Mouse (Mus musculus) urinary bladder, postnatal 14 days (tissue): ENCODE measurements around the gene Sec22b.

Source experiments
- DNase-seq: peaks from one replicate; pipeline ENCODE4 v3.0.0; 2021; ENCODE audit warnings: low spot score

Sec22b gene

DNA sequence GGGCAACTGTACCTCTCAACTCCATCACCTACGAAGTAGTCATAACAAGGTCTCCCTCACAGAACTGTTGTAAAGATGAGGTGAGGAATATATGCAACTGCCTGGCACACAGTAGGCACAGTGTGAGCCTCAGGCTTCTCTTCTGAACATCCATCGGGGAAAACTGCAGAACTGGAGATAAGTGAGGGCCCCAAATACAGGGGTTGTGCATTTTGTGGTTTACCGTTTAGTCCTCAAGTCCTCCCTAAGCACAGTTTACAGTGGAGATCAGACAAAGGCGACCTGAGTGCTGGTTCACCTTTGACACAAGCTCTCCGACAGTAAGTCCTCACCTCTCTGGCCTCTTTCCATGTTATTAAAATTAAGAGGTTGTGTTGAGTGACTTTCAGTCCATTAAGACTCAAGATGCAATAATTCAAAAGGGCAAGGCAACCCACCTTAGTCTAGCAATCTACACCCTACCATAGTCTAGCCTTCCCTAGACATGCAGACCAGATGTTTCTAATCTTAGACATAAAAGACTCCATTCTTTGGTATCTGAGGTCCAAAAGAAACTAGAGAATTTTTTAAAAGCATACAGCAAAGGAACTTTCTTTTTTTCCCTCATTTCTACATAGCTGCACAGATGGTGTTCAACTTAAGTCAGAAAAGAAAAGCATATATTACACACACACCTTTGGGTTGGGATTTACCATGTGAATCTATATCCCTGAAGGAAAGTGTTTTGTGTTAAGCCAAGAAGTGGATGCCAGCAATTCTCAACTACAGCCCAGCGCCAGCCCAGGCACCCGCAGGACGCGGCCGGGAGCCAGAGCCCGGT, 40.7 kb downstream of the Sec22b start:
- DNase-seq: no peak

DNA sequence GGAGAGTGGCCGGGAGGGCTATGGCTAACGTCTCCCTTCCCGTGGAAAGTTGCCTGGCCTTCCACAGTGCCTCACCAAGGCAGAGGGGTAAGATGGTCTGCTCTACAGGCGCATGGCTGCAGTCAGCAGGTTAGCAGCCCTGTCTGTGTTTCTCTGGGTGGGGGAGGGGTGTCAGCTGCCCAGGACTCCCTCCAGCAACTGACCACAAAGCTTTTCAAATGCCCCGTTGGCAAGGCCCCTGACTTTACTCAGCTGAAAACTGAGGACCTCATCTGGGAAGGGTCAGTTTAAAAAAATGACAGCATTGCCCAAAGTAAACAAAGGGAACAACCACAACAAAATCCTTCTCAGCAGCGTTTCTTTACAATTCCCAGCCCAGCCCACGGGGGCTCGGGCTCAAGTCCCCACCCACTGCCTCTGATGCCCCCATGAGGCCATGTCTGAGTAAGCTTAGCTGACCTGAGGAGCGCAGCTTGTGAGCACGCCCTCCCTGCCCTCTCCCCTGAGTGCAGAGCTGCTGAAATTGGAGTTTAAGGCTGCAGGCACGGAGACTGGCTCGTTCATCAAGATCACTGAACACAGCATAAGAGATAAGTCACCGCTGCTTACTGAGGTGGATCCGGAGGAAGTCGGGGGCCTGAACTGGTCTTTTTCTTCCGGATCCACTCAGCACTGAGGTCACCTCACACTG, 41.4 kb downstream of the Sec22b start:
- DNase-seq: no peak

DNA sequence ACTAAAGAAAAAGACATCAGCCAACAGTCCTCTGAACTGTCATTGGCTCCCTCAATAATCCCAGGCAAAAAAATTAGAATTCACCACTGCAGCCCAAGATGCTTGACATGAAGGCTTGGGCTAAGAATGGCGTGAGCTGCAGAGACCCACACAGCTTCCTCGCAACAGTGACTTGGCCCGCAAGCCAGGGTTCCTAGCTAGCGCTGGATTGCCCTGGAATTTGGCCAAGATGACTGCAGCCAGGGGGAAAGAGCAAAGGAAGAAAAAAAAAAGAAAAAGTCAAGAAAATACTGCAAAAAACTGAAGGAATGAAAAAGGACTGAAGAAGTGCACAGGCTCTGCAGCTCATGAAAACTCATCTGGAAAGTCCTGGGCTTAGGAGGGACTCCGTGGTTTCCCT, 43.5 kb downstream of the Sec22b start:
- DNase-seq: peak; percentile 36

DNA sequence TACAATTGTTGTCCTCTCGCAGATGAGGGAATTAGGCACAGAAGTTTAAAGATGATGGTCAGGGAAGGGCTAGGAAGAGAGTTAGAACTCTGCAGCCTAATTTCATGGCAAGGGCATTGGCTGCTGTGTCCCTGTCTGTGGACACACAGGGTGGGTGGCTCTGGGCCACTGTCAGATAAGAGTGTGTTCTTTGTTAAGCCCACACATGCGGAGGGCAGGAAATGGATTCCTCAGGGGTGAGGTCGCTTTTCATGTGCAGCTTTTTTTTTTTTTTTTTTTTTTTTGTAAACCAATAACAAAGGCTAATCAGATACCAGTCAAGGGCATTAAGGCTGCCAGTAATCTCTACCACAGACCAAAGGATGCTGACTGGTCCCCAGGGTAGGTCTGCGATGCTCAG, 45.4 kb downstream of the Sec22b start:
- DNase-seq: no peak

DNA sequence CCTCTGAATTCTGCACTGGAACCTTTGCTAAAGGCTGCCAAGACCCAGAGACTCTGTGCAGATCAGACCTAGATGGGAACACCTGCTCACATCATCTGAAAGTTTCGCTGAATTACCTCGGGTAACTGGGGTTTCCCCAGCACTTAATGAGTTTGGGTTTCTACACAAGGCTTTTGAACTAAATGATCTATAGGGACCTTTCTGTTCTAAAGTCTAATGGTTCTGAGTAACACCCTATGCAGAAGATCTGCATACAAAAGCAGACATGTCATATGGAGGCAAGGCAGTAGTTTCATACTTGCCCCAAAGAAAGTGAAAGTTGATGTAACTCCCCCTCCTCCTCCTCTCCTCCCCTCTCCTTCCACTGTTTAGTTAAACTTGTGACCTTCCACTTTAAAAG, 47.5 kb downstream of the Sec22b start:
- DNase-seq: no peak

DNA sequence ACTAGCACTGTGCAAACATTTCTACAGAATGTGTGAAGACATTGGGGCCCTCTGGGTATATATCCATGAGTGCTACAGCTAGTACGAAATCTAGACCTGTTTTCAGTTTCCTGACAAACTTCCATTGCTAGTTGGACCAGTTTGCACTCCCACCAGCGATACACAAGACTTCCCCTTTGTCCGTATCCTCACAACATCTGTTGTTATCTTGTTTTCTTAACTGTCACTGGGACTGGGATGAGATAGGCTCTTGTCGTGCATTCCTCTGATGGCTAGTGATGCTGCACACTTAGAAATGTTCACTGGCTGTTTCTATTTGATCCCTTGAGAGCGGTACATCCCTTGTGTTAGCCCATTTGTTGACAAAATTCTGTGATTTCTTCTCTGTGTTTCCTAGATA, 49.0 kb downstream of the Sec22b start:
- no peak for DNase-seq

DNA sequence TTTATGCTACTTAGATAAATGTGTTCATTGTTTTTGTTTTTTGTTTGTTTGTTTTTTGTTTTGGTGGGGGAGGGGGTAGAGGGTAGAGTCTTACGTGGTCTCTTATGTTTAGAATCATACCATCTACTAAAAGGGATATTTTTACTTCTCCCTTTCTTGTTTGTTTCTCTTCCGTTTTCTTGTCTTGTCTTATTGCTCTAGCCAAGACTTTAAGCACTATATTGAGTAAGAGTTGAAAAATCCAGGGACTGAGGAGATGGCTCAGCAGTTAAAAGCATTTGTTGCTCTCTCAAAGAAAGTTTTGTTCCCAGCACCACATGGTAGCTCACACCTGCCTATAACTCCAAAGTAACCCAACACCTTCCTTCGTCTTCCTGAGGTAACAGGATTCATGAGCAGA, 50.1 kb downstream of the Sec22b start:
- DNase-seq: no peak

DNA sequence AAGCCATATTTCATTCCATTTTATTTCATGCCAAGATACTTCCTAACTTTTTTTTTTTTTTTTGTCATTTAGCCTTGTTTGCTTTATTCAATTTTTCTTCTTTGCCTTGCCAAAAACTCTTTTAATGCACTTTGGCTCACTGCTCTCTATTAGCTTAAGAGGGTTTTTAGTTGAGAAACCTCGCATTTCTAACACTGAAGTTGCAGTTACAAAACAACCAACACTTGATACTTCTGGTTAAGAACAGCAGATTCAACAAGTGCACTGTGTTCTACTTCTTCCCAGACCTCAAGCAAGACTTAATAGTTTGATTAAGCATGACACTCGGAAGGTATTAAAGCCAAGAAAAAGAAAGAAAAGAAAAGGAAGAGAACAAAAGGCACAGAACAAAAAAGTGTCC, 52.2 kb downstream of the Sec22b start:
- no peak for DNase-seq

DNA sequence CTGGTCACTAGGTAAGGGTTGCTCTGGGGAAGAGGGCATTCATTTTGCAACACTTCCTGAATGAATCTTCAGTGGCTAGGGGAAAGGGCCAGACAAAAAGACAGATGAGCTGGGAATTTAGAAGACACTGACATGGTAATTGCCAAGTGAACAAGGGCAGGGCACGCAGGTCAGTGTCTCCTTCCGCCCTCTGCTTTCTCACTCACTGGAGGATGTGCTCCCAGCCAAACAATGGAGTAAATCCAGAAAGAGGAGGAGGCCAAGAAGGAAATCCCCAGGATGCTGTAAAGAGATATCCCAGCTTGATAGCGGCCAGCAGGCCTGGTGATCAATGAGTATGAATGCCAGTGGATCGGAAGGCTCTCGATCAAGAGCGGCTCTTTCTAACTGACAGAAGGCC, 55.3 kb downstream of the Sec22b start:
- DNase-seq: no peak

DNA sequence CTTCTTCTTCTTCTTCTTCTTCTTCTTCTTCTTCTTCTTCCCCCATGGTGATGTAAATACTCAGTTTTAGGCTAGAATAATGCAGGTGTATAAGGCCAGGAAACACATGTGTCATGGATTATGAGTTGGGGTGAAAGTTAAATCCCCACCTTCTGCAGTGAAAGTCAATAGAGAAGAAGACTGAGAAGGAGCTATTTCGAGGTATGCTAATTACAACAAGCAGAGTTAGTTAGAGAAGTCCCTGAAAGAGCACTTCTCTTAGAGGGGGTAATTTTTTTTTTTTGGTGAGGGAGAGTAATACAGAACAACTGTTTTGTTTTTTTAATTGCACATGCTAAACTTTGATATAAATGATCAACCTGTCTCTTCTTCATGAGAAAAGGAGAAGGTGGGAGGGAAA, 55.9 kb downstream of the Sec22b start:
- no peak for DNase-seq

DNA sequence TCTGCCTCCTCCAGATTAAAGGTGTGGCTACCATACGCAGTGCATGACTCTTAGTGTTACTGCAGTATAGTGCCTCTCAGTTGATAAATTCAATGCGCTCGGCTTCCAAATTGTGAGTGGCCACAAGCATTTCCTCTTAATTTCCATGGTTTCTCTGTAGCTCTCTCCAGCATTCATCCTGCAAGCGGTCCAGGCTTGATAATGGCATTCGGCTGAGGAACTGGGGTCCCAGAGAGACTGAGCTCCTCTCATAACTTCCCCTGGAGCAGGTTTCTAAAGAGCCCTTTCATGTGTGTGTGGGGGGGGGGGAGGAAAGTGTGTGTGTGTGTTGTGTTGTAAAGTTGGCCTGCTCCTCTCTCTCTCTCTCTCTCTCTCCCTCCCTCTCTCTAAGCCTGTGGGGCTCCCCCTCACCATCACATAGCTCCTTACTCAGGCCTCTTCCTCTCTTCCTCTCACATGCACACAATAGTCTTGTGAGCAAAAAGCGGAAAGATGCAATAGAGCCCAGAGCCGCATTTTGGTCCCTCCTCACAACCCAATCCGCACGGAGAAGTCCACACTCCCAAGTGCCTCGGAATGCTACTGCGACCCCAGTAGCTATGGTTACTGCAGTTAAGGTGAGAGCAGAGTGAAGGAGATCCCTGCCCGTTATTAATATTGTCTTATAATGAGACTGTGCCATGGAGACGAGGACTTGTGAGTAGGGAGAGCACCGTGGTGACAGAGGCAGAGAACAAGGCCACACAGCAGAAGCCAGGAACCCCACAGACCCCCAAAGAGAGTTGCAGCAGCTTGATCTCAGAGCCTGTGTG, 60.0 kb downstream of the Sec22b start:
- DNase-seq: no peak

DNA sequence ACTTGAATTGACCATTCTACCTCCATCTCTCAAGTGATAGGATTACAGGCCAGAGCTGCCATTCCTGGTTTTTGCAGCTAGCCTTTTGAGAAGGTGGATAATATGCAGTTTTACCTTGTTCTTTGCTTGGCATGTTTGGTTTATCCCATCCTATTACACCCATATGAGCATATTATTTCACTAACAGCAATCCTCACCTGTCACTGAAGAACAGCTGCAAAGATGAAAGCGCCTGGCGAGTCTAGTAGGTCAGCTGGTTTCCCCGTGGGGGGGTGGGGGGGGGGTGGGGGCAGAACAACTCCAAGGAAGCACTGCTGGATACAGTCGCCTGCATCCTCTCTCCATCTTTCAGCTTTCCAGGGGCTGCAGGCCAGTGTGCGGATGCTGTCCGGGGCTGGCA, 61.0 kb downstream of the Sec22b start:
- DNase-seq: no peak

DNA sequence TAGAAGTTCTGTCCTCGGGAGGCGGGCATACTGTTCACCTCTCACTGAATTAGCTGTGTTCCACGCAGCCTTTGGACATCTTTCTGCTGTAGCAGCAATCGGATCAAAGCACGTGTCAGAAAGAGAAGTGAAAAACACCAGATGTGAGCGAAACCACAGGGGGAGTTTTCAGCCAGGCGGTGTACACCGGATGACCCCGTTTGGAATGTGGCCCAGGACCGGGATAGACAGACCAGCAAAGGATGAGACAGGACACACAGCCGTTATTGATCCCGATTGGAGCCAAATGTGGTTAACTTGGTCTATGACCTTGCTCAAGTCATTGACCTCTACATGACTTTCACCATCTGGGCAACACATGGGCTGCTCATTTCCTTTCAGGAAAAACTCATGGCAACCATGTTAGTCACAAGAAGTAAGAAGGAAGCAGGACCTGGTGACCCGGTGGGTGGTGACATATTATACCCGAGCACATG, 63.9 kb downstream of the Sec22b start:
- DNase-seq: peak; percentile 26

DNA sequence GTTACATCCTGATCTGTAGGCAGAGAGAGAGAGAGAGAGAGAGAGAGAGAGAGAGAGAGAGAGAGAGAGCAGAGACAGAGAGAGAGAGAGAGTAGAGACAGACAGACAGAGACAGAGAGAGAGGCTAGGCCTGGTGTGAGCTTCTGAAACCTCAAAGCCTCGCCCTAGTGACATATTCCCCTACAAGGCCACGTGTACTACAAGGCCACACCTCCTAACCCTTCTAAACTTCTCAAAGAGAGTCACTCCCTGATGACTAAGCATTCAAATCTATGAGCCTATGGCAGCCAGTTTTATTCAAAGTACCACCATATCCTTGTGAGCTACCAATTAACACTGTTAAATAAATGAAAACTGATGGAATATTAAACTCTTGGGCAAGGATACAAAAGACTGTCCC, 66.6 kb downstream of the Sec22b start:
- DNase-seq: no peak

DNA sequence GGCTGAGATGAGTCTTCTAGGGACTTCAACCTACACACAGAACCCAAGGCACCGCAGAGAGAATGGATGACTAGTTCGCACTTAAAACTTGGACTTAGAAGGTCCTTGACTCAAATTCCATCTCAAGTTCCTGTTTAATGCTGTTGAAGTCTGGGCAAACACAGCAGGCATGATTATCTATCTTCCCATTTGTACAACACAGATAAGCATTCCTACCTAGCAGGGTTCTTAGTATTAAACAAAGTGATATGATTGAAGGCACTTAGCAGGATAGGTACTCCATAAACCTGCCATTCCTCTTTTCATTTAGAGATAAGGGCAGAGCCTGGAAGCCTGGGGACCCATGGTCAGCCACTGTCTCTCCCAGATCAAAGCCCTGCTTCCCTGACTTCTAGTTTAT, 67.2 kb downstream of the Sec22b start:
- no peak for DNase-seq

DNA sequence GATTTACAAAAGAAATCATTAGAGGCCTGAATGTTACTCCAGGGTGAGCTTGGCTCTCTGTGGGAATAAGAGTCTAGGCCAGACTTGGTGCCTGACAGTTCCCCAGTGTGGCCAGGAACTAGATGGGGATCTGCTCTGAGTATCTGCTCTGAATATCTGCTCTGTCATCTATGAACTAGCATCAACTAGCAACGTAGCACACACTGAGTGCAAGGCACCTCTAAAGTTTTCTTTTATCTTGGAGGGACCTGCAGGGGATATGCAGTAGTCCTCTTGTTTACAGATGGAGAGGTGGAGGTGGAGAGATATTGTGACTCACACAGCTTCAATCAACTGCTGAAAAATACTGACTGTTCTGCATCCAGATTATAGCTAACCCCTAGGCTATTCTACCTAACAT, 68.0 kb downstream of the Sec22b start:
- no peak for DNase-seq

DNA sequence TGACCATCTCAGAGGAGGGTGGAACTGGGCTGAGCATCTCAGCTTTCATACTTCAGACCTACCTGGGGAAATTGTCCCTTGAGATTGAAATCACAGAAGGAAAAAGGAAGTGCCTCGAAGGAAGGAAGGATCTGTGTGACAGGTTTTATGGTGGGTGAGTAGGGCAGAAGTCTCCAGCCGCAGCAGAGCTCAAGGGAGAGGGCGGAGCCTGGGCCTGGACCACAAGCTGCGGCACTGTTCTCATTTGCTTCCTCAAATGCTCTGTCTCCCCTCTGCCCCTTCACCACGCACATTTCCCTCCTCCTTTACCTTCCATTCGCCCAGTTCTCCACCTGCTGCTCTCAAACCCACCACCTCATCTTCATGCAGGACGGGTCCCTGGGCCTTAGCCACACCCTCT, 70.1 kb downstream of the Sec22b start:
- DNase-seq: no peak

DNA sequence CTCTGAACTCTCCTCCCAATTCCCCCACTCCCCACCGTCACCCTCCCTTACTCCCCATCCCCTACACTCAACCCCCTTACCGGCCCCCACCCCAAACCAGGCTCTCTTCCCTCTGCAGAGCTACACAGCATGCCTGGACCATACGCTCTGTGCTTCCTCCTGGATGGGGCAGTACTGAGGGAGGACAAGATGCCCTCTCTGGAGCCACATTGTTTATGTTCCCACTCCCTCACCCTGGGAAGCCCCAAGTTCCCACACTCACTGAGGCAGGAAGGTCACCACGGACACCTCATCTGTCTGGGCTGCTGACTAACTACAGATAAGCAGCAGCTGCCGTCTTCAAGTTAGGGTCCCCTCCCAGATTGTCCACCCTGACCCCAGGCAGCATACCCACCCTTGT, 71.2 kb downstream of the Sec22b start:
- DNase-seq: no peak

DNA sequence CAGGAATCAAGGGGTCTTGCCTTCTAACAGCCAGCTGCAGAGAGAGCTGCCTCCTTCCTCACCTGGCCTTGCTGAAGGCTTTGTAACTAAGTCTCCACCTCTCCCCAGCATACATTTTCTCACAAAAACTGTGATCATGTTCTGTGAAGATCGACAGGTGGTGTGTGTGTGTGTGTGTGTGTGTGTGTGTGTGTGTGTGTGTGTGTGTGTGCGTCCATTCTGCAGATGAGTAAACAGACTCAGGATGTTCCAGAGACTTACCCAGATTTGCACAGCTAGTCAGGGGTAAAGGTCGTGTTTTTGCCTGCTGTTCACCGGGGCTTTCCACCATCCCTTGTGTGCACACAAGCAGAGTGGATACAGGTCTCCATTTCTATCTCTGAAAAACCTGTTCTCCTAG, 71.7 kb downstream of the Sec22b start:
- DNase-seq: no peak
